Mouse (Mus musculus) intestine, postnatal 0 days (tissue): ENCODE data around the gene Katnbl1. TPM values are rescaled to one million over a fixed set of nuclear protein-coding genes. Genes with fewer than 3 reads are reported as not detected.
A peak's percentile ranks its signal among the peaks of the same experiment; 100 is the strongest.

Source experiments
- ATAC-seq: fragments of 200-750 bp; cut with Nextera tagmentation; 2 replicates; pipeline ENCODE4 v1.8.0; 2017; ENCODE audit warnings: mild to moderate bottlenecking, moderate TSS enrichment, moderate library complexity
- H3K27ac ChIP-seq: fragments of 300-500 bp; sonication (generic); 2 replicates; pipeline ENCODE4 v1.5.1; 2014; ENCODE audit warnings: mild to moderate bottlenecking, low read depth, low read length, moderate library complexity
- H3K27me3 ChIP-seq: fragments of 300-500 bp; sonication (generic); replicated peaks from 2 replicates; pipeline ENCODE4 v1.6.1; 2014; ENCODE audit warnings: low read length, mixed read lengths; ENCODE audit not compliant: control insufficient read depth, insufficient read depth
- H3K36me3 ChIP-seq: fragments of 300-500 bp; sonication (generic); 2 replicates; pipeline ENCODE4 v1.6.1; 2014; ENCODE audit warnings: mild to moderate bottlenecking, moderate library complexity; ENCODE audit not compliant: control insufficient read depth, insufficient read depth
- H3K4me1 ChIP-seq: fragments of 300-500 bp; sonication (generic); replicated peaks from 2 replicates; pipeline ENCODE4 v1.6.1; 2014; ENCODE audit warnings: antibody characterized with exemption, low read length, mixed read lengths; ENCODE audit not compliant: control insufficient read depth, insufficient read depth
- H3K4me2 ChIP-seq: fragments of 300-500 bp; sonication (generic); replicated peaks from 2 replicates; pipeline ENCODE4 v1.6.1; 2014; ENCODE audit warnings: low read depth, mild to moderate bottlenecking, moderate library complexity
- H3K4me3 ChIP-seq: fragments of 300-500 bp; sonication (generic); 2 replicates; pipeline ENCODE4 v1.5.1; 2014; ENCODE audit warnings: low read depth, low read length
- H3K9ac ChIP-seq: fragments of 300-500 bp; sonication (generic); 2 replicates; pipeline ENCODE4 v1.6.1; 2014; ENCODE audit warnings: mild to moderate bottlenecking, low read depth, low read length
- H3K9me3 ChIP-seq: fragments of 300-500 bp; sonication (generic); 2 replicates; pipeline ENCODE4 v1.6.1; 2016; ENCODE audit warnings: mixed run types; ENCODE audit not compliant: control insufficient read depth
- CTCF ChIP-seq: sonication (generic); IDR thresholded peaks from 2 replicates; pipeline ENCODE4 v1.5.1; 2016; ENCODE audit warnings: low read depth, mild to moderate bottlenecking, control low read depth, antibody characterized with exemption, moderate library complexity
- WGBS: fragments of 180-500 bp; shearing (Covaris S2); extraction: QIAGEN DNeasy Blood & Tissue Kit; methylation state at CpG from one replicate; pipeline ENCODE4 v1.1.7; 2014; 5-methylcytosine and 5-hydroxymethylcytosine counted together
- polyA plus RNA-seq: library from polyadenylated mRNA; unstranded; fragments of >200 nt; fragmentation: Nextera tagmentation; extraction: Ambion mirVana; gene quantifications from 2 replicates; pipeline ENCODE4 v1.2.1, GENCODE M21; 2015

The Katnbl1 gene
- 16.9 and 17.0 TPM in 2 replicates for polyA plus RNA-seq

DNA sequence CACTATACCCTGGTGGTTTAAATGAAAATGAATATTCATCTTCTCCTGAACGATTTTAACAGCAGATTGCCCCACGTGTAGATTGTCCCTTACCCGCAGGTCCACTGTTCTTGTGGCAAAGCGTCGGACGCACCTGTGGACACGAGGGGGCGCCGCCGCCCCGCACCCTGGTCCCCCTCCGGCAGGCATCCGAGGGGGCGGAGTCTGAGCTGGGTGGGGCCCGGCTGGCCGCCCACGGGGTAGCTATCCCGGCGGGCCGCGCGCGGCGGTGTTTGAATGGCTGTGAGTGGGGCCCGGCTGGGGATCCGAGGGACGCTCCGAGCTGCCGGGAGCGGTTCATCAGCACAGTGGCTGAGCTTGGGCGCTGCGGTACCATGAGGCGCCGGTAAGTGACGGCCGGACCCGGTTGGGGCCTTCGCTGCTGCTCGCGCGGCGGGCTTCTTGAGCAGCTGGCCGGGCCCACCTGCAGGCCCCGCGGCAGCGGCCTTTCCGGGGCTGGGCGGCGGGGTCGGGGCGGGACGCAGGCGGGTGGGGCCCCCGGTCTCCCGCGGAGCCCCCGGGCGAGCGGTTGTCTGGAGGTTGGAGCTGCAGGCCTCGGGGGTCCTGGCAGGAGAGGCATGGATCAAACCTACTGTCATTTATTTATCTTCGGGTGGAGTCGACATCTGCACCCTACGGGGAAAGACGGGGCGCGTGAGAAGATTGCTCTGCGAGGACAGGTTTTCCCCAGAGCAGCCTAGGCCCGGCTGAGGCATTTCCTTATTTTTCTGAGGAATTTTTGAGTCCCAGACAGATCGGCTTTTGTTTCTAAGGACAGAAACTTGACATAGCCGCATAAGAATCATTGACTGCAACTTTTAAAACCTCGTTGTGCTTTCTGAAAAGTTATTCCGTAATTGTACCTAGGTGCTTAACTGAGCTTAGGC lies at the start of gene Katnbl1:
Gene Katnbl1, plus strand, starts transcription at position 239 of the 926 bp plus-strand sequence.
- Histone ChIP-seq H3K27ac (peak within 1 kb of the TSS; percentile 63), H3K4me2 (peak within 1 kb of the TSS; percentile 75), H3K4me3 (peak within 1 kb of the TSS; percentile 84), H3K9ac (peak within 1 kb of the TSS; percentile 82), H3K9me3 (no peaks in the 10 kb centered on the region), H3K4me1 (peaks cover 4% of the 10 kb centered on the region; the same call in 1 of the 2 replicates), H3K27me3 (no peaks in the 10 kb centered on the region), H3K36me3 (no peaks in the 10 kb centered on the region)
- peak; percentile 100 for ATAC-seq
- peak; percentile 99 for TF ChIP-seq CTCF
- under 1% methylated on average over 70 of the region's 72 CpGs for WGBS

DNA sequence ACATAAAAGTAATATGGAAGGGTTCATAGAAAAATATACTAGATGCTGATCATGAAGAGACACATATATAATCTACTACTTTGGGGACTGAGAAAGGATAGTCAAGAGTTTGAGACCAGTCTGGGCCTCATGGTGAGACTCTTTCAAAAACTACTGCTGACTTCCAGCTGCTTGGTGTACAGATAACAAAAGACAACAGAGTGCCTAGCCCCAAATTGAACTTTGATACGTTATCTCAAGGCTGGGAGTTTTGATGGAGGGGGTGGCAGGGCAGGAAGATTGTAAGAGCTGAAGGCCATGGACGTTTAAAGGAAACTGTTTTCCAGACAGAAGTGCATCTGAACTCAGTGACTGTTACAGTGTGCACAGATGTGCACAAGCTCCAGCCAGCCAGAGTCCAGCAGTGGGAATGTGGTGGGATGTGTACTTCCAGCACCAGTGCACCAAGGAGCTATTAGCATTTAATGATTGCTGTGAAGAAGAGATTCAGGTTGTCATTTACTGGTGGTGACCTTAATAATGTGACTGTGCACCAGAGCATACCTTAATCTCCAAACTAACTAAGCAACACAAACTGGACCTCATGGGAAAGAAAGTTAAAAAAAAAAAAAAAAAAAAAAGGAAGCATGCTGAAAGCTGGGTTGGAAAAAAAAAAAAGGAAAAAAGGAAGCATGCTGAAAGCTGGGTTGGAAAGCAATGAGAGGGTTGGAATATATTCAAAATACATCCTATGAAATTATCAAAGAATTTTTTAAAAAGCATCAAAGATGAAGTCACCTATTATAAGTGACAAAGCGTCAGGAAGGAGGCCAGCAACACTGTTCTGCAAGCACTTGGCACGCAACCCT lies 46.7 kb upstream of the Katnbl1 start:
- H3K9me3 ChIP-seq, result no peaks in the 10 kb centered on the region
- no peaks in the 10 kb centered on the region for H3K27me3 ChIP-seq
- peaks cover 34% of the 10 kb centered on the region for H3K36me3 ChIP-seq
- H3K27ac ChIP-seq, result no peak overlapping the region; the same call in 1 of the 2 replicates
- no peaks in the 10 kb centered on the region for H3K4me1 ChIP-seq
- H3K4me3 ChIP-seq, result no peak overlapping the region
- no peak overlapping the region for H3K9ac ChIP-seq
- ATAC-seq, result peak; percentile 61
- no peak overlapping the region for H3K4me2 ChIP-seq
- WGBS, result 55% methylated on average over 4 of the region's 4 CpGs
- no peak for TF ChIP-seq CTCF

DNA sequence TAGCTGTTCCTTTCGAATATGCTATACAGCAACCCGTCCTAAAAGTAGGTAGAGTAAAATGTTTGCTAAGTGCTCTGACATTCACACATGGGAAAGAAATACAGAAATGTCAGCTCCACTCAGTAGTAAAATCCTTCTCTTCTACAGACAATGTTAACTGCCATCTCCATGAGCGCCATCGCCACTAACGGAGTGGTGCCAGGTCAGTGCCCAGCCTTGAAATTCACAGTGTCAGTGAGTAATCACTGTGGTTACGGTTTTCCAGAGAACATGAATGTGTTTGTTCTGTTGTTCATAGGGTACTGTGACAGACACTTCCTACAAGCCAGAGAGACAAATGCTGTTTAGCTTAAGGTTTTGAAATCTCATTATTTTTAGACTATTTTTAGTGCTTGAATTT lies 41.8 kb upstream of the Katnbl1 start:
- no peaks in the 10 kb centered on the region for H3K27me3 ChIP-seq
- H3K27ac ChIP-seq, result no peak overlapping the region
- peaks cover 62% of the 10 kb centered on the region for H3K36me3 ChIP-seq
- no peak overlapping the region for H3K9ac ChIP-seq
- no peak overlapping the region for H3K4me3 ChIP-seq
- no peak for ATAC-seq
- no peak overlapping the region for H3K4me2 ChIP-seq
- H3K4me1 ChIP-seq, result no peaks in the 10 kb centered on the region
- TF ChIP-seq CTCF, result no peak
- 94% methylated on average over 6 of the region's 6 CpGs for WGBS
- no peaks in the 10 kb centered on the region for H3K9me3 ChIP-seq

DNA sequence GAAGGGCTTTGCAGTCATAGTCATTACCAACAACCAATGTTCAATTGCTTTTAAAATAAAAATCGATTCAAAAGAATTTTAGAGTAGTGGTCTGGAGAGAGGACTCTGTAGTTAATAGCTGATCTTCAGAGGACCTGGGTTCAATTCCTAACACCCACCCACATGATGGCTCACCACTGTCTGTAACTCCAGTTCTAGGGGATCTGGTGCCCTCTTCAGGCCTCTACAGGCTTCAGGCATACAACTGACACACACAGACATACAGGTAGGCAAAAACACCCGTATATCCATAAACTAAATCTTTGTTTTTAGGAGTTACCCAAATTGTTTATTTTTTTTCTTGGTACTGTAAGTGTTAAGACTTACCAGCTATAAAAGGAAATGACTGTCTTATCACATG lies 39.3 kb upstream of the Katnbl1 start:
- Histone ChIP-seq H3K4me2 (no peak overlapping the region), H3K9me3 (no peaks in the 10 kb centered on the region), H3K4me3 (no peak overlapping the region), H3K4me1 (no peaks in the 10 kb centered on the region), H3K9ac (no peak overlapping the region), H3K27me3 (no peaks in the 10 kb centered on the region), H3K27ac (no peak overlapping the region), H3K36me3 (peaks cover 60% of the 10 kb centered on the region)
- TF ChIP-seq CTCF, result peak; percentile 70
- WGBS, result 92% methylated on average over 2 of the region's 2 CpGs
- ATAC-seq, result no peak

DNA sequence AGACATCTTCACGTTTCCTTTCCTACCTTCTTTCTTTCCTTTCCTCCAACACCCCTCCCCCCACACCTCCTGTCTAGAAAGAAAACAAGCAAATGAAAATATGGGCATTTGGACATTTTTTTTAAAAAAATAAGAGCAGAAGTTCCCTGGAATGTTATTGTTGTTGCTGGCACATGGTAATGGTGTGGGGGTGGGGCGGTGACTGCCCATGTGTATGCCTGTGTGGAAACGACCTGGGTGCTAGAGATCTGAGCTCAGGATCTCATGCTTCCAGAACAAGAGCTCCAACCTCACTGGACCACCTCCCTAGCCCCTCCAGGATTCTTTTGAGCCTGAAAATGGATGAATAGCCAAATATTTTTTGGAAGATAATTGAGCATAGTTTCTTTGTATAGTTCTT lies 37.9 kb upstream of the Katnbl1 start:
- H3K36me3 ChIP-seq, result peaks cover 50% of the 10 kb centered on the region
- no peak for ATAC-seq
- H3K4me1 ChIP-seq, result no peaks in the 10 kb centered on the region
- 68% methylated on average over 3 of the region's 3 CpGs for WGBS
- no peak overlapping the region for H3K4me3 ChIP-seq
- no peak overlapping the region for H3K9ac ChIP-seq
- H3K4me2 ChIP-seq, result no peak overlapping the region
- H3K27me3 ChIP-seq, result no peaks in the 10 kb centered on the region
- H3K27ac ChIP-seq, result no peak overlapping the region
- TF ChIP-seq CTCF, result no peak
- H3K9me3 ChIP-seq, result no peaks in the 10 kb centered on the region

DNA sequence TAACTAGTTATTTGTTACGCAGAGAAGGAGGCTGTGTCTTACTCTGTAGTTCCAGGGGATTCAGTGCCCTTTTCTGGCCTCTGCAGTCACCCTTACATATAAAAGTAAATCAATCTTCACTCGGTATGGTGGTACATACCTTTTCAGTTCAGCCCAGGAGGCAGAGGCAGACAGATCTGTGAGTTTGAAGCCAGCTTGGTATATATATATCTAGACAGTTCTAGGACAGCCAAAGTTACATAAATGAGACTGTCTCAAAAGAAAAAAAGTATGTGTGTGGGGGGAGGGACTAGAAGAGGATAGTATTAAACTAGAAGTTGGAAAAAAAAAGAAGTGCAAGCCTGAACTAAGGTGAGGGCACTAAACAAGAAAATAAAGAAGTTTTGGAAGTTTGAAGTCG lies 30.8 kb upstream of the Katnbl1 start:
- H3K27me3 ChIP-seq, result no peaks in the 10 kb centered on the region
- TF ChIP-seq CTCF, result no peak
- WGBS, result 88% methylated on average over 3 of the region's 3 CpGs
- no peak overlapping the region for H3K4me2 ChIP-seq
- H3K9me3 ChIP-seq, result no peaks in the 10 kb centered on the region
- H3K4me1 ChIP-seq, result no peaks in the 10 kb centered on the region
- no peak overlapping the region for H3K27ac ChIP-seq
- peaks cover 55% of the 10 kb centered on the region for H3K36me3 ChIP-seq
- no peak overlapping the region for H3K9ac ChIP-seq
- ATAC-seq, result no peak
- H3K4me3 ChIP-seq, result no peak overlapping the region
